Mouse (Mus musculus) forebrain, embryonic 16.5 days (tissue): Measurements from ENCODE around the gene Mrpl14. TPM values are rescaled to one million over a fixed set of nuclear protein-coding genes. Genes with fewer than 3 reads are reported as not detected.

Experiments used
- ATAC-seq: fragments of 200-750 bp; cut with Nextera tagmentation; 2 replicates; pipeline ENCODE4 v1.8.0; 2017; ENCODE audit warnings: mild to moderate bottlenecking, moderate library complexity
- H3K27ac ChIP-seq: fragments of 300-500 bp; sonication (generic); 2 replicates; pipeline ENCODE4 v1.5.1; 2014; ENCODE audit warnings: low read length, control low read depth
- H3K27me3 ChIP-seq: fragments of 300-500 bp; sonication (generic); replicated peaks from 2 replicates; pipeline ENCODE4 v1.6.1; 2014; ENCODE audit warnings: low read length; ENCODE audit not compliant: control insufficient read depth, insufficient read depth
- H3K36me3 ChIP-seq: fragments of 300-500 bp; sonication (generic); 2 replicates; pipeline ENCODE4 v1.6.1; 2014; ENCODE audit not compliant: control insufficient read depth, insufficient read depth
- H3K4me1 ChIP-seq: fragments of 300-500 bp; sonication (generic); replicated peaks from 2 replicates; pipeline ENCODE4 v1.6.1; 2014; ENCODE audit warnings: low read length; ENCODE audit not compliant: control insufficient read depth, insufficient read depth
- H3K4me2 ChIP-seq: fragments of 300-500 bp; sonication (generic); 2 replicates; pipeline ENCODE4 v1.6.1; 2014; ENCODE audit warnings: mild to moderate bottlenecking, low read length, control low read depth
- H3K4me3 ChIP-seq: fragments of 300-500 bp; sonication (generic); replicated peaks from 2 replicates; pipeline ENCODE4 v1.5.1; 2014; ENCODE audit warnings: mild to moderate bottlenecking, low read length, control low read depth
- H3K9ac ChIP-seq: fragments of 300-500 bp; sonication (generic); replicated peaks from 2 replicates; pipeline ENCODE4 v1.6.1; 2014; ENCODE audit warnings: low read depth, low read length, control low read depth
- H3K9me3 ChIP-seq: fragments of 300-500 bp; sonication (generic); 2 replicates; pipeline ENCODE4 v1.6.1; 2016; ENCODE audit warnings: low read length; ENCODE audit not compliant: control insufficient read depth
- WGBS: fragments of 180-500 bp; shearing (Covaris S2); extraction: QIAGEN DNeasy Blood & Tissue Kit; methylation state at CpG from one replicate; pipeline ENCODE4 v1.1.7; 2014; 5-methylcytosine and 5-hydroxymethylcytosine counted together
- polyA plus RNA-seq: library from polyadenylated mRNA; unstranded; fragments of >200 nt; fragmentation: Nextera tagmentation; extraction: Ambion mirVana; gene quantifications from 2 replicates; pipeline ENCODE4 v1.2.1, GENCODE M21; 2015

Gene Mrpl14
- polyA plus RNA-seq, 1 experiment from 2014 or later: 112 TPM

GRCm38 (mm10) chr17:45664608-45665007, 21.5 kb upstream of the Mrpl14 start:
- H3K36me3 ChIP-seq: peaks cover 33% of the 10 kb centered on the region
- no peaks in the 10 kb centered on the region for H3K4me1 ChIP-seq
- no peak overlapping the region for H3K4me2 ChIP-seq
- 91% methylated on average over 13 of the region's 13 CpGs for WGBS
- no peak for ATAC-seq
- no peaks in the 10 kb centered on the region for H3K27me3 ChIP-seq
- H3K27ac ChIP-seq: no peak overlapping the region
- no peaks in the 10 kb centered on the region for H3K9me3 ChIP-seq
- no peak overlapping the region for H3K4me3 ChIP-seq
- H3K9ac ChIP-seq: no peak overlapping the region

- Histone ChIP-seq H3K4me1 (no peaks in the 10 kb centered on the region), H3K9me3 (no peaks in the 10 kb centered on the region), H3K27ac (no peak overlapping the region), H3K27me3 (no peaks in the 10 kb centered on the region), H3K36me3 (peaks cover 38% of the 10 kb centered on the region), H3K4me2 (no peak overlapping the region), H3K9ac (no peak overlapping the region), H3K4me3 (no peak overlapping the region)
- no peak for ATAC-seq
- 81% methylated on average over 11 of the region's 11 CpGs for WGBS
Observed at GRCm38 (mm10) chr17:45666091-45666490, 20.0 kb upstream of the Mrpl14 start.

- 90% methylated on average over 10 of the region's 10 CpGs for WGBS
- Histone ChIP-seq H3K9ac (no peak overlapping the region), H3K27me3 (no peaks in the 10 kb centered on the region), H3K9me3 (no peaks in the 10 kb centered on the region), H3K27ac (no peak overlapping the region), H3K36me3 (peaks cover 30% of the 10 kb centered on the region), H3K4me1 (no peaks in the 10 kb centered on the region), H3K4me2 (no peak overlapping the region), H3K4me3 (no peak overlapping the region)
- ATAC-seq: no peak
Observed at GRCm38 (mm10) chr17:45667481-45667880, 18.6 kb upstream of the Mrpl14 start.

- H3K4me3 ChIP-seq: no peak overlapping the region
- H3K9me3 ChIP-seq: no peaks in the 10 kb centered on the region
- no peak overlapping the region for H3K27ac ChIP-seq
- no peak for ATAC-seq
- peaks cover 28% of the 10 kb centered on the region for H3K36me3 ChIP-seq
- H3K27me3 ChIP-seq: no peaks in the 10 kb centered on the region
- H3K4me2 ChIP-seq: no peak overlapping the region
- no peaks in the 10 kb centered on the region for H3K4me1 ChIP-seq
- WGBS: 81% methylated on average over 10 of the region's 10 CpGs
- no peak overlapping the region for H3K9ac ChIP-seq
Observed at GRCm38 (mm10) chr17:45667986-45668385, 18.1 kb upstream of the Mrpl14 start.

GRCm38 (mm10) chr17:45671821-45672220, 14.3 kb upstream of the Mrpl14 start:
- Histone ChIP-seq H3K4me3 (no peak overlapping the region), H3K4me1 (no peaks in the 10 kb centered on the region), H3K9ac (no peak overlapping the region), H3K36me3 (peaks cover 29% of the 10 kb centered on the region), H3K9me3 (no peaks in the 10 kb centered on the region), H3K4me2 (no peak overlapping the region), H3K27me3 (no peaks in the 10 kb centered on the region), H3K27ac (no peak overlapping the region)
- 89% methylated on average over 1 of the region's 1 CpGs for WGBS
- no peak for ATAC-seq

- H3K9me3 ChIP-seq: no peaks in the 10 kb centered on the region
- no peaks in the 10 kb centered on the region for H3K4me1 ChIP-seq
- no peak overlapping the region for H3K9ac ChIP-seq
- WGBS: 98% methylated on average over 2 of the region's 2 CpGs
- H3K36me3 ChIP-seq: peaks cover 29% of the 10 kb centered on the region
- no peak overlapping the region for H3K4me2 ChIP-seq
- H3K4me3 ChIP-seq: no peak overlapping the region
- H3K27me3 ChIP-seq: no peaks in the 10 kb centered on the region
- no peak overlapping the region for H3K27ac ChIP-seq
- ATAC-seq: no peak
Observed at GRCm38 (mm10) chr17:45672598-45672997, 13.5 kb upstream of the Mrpl14 start.

GRCm38 (mm10) chr17:45678106-45678505, 8.0 kb upstream of the Mrpl14 start:
- no peak overlapping the region for H3K4me3 ChIP-seq
- H3K36me3 ChIP-seq: peaks cover 24% of the 10 kb centered on the region; the same call in 1 of the 2 replicates
- ATAC-seq: no peak
- H3K9ac ChIP-seq: no peak overlapping the region
- no peak overlapping the region for H3K4me2 ChIP-seq
- H3K4me1 ChIP-seq: peaks cover 6% of the 10 kb centered on the region
- 40% methylated on average over 7 of the region's 7 CpGs for WGBS
- no peaks in the 10 kb centered on the region for H3K27me3 ChIP-seq
- H3K9me3 ChIP-seq: no peaks in the 10 kb centered on the region
- H3K27ac ChIP-seq: no peak overlapping the region

GRCm38 (mm10) chr17:45680391-45680980, 5.6 kb upstream of the Mrpl14 start:
- H3K36me3 ChIP-seq: peaks cover 13% of the 10 kb centered on the region; the same call in 1 of the 2 replicates
- no peaks in the 10 kb centered on the region for H3K27me3 ChIP-seq
- H3K4me1 ChIP-seq: peaks cover 19% of the 10 kb centered on the region
- peak overlapping the region; percentile 68 for H3K27ac ChIP-seq
- H3K4me3 ChIP-seq: no peak overlapping the region; the same call in 1 of the 2 replicates
- 44% methylated on average over 8 of the region's 8 CpGs for WGBS
- no peaks in the 10 kb centered on the region for H3K9me3 ChIP-seq
- peak overlapping the region; percentile 42 for H3K4me2 ChIP-seq
- peak overlapping the region; percentile 38; the same call in 1 of the 2 replicates for H3K9ac ChIP-seq
- peak; percentile 89 for ATAC-seq

- Histone ChIP-seq H3K4me2 (no peak overlapping the region), H3K27me3 (no peaks in the 10 kb centered on the region), H3K9me3 (no peaks in the 10 kb centered on the region), H3K36me3 (peaks cover 8% of the 10 kb centered on the region; the same call in 1 of the 2 replicates), H3K27ac (no peak overlapping the region), H3K9ac (no peak overlapping the region), H3K4me3 (no peak overlapping the region), H3K4me1 (peaks cover 19% of the 10 kb centered on the region)
- 100% methylated on average over 1 of the region's 1 CpGs for WGBS
- ATAC-seq: no peak
Observed at GRCm38 (mm10) chr17:45681588-45681987, 4.5 kb upstream of the Mrpl14 start.

GRCm38 (mm10) chr17:45682843-45683242, 3.3 kb upstream of the Mrpl14 start:
- Histone ChIP-seq H3K9ac (no peak overlapping the region), H3K36me3 (0 out of 2 replicates have a peak, but pooled peaks cover 4% of the 10 kb centered on the region), H3K27ac (no peak overlapping the region), H3K27me3 (no peaks in the 10 kb centered on the region), H3K4me1 (peaks cover 29% of the 10 kb centered on the region), H3K4me2 (no peak overlapping the region), H3K9me3 (no peaks in the 10 kb centered on the region), H3K4me3 (no peak overlapping the region)
- 96% methylated on average over 4 of the region's 4 CpGs for WGBS
- ATAC-seq: no peak
